Mouse (Mus musculus) c-Kit-positive CD71-positive TER-119-negative erythroid progenitor cells, embryonic 14.5 days (primary cell): Measurements from ENCODE around the gene Zzz3.

Experiments used
- DNase-seq: peaks from one replicate; pipeline ENCODE4 v3.0.0-alpha.2; 2013; ENCODE audit warnings: low read depth

Zzz3 gene

DNA sequence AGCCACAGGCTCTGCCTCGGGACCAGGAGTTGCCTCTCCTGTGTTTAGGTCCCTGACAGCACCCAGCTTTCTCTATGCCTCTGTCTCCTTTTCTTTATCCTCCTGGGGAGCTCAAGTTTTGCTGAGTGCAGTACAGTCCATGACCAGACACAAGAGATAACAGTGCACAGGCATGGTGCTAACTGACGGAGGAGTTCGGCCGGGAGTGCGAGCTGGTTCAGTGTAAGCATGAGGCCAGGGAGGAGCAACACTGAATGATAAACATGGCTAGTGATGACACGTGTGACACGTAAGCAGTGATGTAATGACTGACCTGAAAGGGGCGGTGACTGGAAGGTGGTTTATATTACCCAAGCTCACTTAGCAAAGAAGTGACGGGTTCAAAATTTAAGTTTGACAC is 71.6 kb downstream of the Zzz3 start:
- DNase-seq: no peak

GRCm38 (mm10) chr3:152467312-152467711 is 72.0 kb downstream of the Zzz3 start:
- DNase-seq: no peak

- DNase-seq: no peak
Observed at GRCm38 (mm10) chr3:152468032-152468431, 72.8 kb downstream of the Zzz3 start.

DNA sequence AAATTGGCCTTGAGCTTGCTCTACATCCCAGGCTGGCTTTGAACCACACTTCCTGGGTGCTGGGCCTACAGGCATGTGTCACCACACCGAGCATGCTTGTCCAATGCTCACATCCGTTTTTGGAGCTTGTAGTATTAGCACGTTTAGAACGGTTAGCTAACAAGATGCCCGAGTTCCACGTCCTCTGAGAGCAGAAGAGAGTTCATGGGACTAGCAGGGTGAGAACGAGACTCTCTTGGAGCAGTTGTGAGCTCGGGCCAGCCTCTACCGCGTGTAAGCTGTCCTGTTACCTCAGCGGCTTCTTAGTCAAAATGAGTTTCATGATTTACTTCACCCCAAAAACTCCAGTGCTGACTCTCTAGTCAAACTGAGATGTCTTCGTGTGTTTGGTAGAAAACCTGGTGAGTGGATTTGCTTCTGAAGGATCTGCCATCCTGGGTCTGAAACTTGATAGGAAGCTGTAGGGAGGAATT is 73.3 kb downstream of the Zzz3 start:
- no peak for DNase-seq

DNA sequence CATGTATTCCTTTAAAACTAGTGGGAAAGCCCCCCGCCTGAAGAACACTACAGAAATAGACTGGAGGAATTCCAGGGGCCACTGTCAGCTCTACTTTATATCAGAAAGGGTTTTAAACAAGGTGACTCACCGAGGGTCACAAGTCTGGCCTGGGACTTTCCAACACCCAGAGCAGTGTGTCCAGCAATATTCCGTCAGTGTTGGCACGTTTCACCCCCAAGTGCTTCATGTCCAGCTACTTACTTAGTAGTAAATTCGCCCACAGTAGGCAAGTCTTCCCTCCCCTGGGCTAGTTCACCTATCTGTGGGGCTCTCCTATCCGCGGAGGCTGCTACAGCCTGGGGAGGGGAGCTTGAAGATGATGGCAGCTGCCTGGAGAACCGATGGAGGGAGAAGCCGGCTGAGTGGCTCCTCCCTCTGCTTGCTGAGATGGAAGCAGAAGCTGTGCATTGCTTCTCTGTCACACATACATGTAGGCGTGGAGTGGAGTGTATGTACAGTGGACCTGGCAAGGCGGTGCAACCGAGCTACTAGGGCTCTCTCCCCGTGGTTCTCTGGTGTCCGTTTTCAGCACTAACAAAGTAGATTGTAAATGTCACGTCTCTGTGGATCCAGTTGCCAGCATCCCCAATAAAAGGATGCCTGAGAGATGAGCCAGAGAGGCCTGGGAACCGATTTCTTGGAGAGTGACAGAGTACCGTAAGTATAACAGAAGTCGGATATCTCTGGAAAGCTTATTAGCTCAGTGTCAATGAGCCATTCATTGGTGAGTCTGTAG is 74.3 kb downstream of the Zzz3 start:
- no peak for DNase-seq

DNA sequence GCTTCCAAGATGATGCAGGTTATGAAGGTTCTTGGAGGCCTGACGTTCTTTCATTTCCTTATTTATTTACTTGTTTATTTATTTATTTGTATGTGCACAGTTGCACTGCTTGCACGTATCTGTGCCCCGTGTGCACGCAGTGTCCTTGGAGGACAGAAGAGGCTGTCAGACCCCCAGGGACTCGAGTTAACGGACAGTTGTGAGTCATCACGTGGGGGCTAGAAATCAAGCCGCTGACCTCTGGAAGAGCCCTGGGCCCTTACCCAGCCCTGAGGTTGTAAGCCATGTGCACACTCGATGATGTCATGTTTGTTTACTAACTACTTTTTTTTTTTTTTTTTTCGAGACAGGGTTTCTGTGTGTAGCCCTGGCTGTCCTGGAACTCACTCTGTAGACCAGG is 75.1 kb downstream of the Zzz3 start:
- DNase-seq: no peak

GRCm38 (mm10) chr3:152472676-152473075 is 77.4 kb downstream of the Zzz3 start:
- no peak for DNase-seq

GRCm38 (mm10) chr3:152474582-152475277 is 79.5 kb downstream of the Zzz3 start:
- DNase-seq: peak; percentile 66

DNA sequence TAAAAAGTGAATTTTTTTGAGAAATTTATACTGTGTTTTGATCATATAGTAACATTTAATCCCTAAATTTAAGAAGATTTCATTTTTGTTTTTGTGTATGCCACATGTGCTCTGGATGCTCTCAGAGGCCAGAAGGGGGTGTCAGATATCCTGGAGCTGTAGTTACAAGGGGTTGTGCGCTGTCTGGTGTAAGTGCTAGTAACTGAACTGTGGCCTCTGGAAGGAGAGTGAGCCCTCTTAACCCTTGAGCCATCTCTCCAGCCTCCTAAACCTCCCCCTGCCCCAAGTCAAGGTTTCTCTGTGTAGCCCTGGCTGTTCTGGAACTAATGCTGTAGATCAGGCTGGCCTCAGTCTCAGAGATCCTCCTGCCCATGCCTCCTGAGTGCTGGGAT is 80.0 kb downstream of the Zzz3 start:
- DNase-seq: no peak

DNA sequence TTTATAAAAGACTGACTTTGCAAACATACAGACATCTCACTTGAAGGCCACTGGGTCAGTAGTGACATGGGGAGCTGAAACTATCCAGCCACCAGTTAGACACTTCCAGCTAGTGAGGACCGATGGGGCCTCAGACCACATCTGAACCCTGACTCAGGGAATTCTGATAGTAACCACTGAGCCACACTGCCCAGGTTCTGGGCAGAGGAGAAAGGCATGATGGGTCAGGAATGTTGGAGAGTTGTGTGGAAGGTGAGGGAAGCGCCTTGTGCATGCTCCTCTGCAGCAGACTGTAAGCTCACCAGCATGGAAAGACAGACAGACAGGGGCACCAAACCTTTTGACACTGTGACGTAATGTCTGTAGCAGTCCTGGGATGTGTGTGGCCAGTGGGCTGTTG is 80.6 kb downstream of the Zzz3 start:
- no peak for DNase-seq

GRCm38 (mm10) chr3:152477796-152478527 is 82.7 kb downstream of the Zzz3 start:
- peak; percentile 73 for DNase-seq

- DNase-seq: peak; percentile 68
Observed at GRCm38 (mm10) chr3:152478599-152479435, 83.5 kb downstream of the Zzz3 start.

GRCm38 (mm10) chr3:152480336-152480735 is 85.1 kb downstream of the Zzz3 start:
- no peak for DNase-seq

GRCm38 (mm10) chr3:152482182-152482581 is 86.9 kb downstream of the Zzz3 start:
- DNase-seq: no peak

DNA sequence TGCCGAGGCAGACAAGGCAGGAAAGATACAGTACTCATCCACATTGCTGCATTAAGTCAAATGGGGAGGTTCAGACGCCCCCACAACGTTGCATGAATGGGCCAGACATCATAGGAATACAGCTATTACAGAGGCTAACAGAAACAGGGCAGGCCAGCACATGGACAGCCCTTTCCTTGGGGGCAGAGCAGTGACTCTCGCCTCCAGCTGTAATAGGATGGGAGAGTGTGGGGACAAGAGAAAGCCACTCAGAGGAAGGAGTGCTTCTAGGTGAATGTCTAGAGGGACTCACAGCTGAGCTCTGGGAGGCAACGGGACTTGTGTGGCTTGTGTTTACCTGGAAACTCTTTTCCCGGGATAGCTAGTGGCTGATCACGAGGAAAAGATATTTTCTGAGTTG is 88.5 kb downstream of the Zzz3 start:
- no peak for DNase-seq

DNA sequence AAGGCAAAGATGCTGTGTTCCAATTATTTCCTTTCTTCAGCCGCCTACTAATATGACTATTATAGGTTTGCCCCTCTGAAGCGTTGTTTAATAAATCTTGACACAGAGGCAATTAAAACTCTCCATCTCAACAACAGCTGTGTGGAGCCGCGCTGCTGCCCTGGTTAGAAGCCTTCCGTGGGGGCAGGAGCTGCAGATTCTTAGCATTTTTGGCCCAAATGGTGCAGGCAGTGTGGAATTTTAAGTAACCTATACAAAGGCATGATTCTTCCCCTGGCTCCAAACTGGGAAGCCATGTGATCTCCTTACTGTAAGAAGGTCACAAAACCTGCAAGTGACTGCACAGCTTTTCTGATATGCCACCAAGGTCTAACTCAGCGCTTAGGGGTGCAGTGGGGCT is 88.9 kb downstream of the Zzz3 start:
- DNase-seq: no peak

- no peak for DNase-seq
Observed at GRCm38 (mm10) chr3:152488964-152489363, 93.7 kb downstream of the Zzz3 start.

DNA sequence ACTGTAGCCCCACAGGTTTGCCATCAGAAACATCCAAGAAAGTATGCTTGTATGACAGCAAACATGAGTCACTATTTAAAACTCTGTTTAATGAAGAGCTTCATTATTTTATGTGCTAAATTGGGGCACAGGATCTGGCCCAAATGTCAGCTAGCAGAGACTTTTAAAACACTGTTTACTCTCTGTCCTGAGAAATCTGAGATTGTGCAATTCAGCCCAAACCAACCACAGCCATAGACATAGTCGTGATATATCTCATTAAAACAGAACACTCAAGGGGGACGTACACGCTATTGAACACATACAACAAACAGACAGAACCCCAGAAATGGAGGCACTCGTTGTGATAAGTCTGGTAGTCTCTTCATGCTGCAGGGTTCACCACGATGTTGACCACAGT is 95.2 kb downstream of the Zzz3 start:
- DNase-seq: no peak

- DNase-seq: no peak
Observed at GRCm38 (mm10) chr3:152492241-152492640, 97.0 kb downstream of the Zzz3 start.

- no peak for DNase-seq
Observed at GRCm38 (mm10) chr3:152493813-152494212, 98.5 kb downstream of the Zzz3 start.

GRCm38 (mm10) chr3:152494667-152495360 is 99.5 kb downstream of the Zzz3 start:
- no peak for DNase-seq
